Mouse (Mus musculus): ENCODE data around the gene D630003M21Rik.

D630003M21Rik gene

GRCm38 (mm10) chr2:158236698-158237097 lies 7.7 kb upstream of the D630003M21Rik start:
- no peak for DNase-seq (ENCODE audit: low spot score in 2 of 2)

GRCm38 (mm10) chr2:158233106-158233505 lies 4.1 kb upstream of the D630003M21Rik start:
- DNase-seq (ENCODE audit: low spot score in 2 of 2): no peak

- DNase-seq (ENCODE audit: low spot score in 2 of 2): no peak
Measured at GRCm38 (mm10) chr2:158232414-158232813, 3.4 kb upstream of the D630003M21Rik start.

GRCm38 (mm10) chr2:158231071-158231470 lies 2.0 kb upstream of the D630003M21Rik start:
- no peak for DNase-seq (ENCODE audit: low spot score in 2 of 2)

- no peak for DNase-seq (ENCODE audit: low spot score in 2 of 2)
Measured at GRCm38 (mm10) chr2:158230617-158231016, 1.6 kb upstream of the D630003M21Rik start.

GRCm38 (mm10) chr2:158229503-158229892 lies 476 bp upstream of the D630003M21Rik start:
- DNase-seq (ENCODE audit: low spot score in 2 of 2): no peak

GRCm38 (mm10) chr2:158225301-158225700 lies 3.7 kb downstream of the D630003M21Rik start:
- DNase-seq (ENCODE audit: low spot score in 2 of 2): peak in 1 of 2 experiments; percentile 51

- no peak for DNase-seq (ENCODE audit: low spot score in 2 of 2)
Measured at GRCm38 (mm10) chr2:158223497-158223896, 5.5 kb downstream of the D630003M21Rik start.

GRCm38 (mm10) chr2:158222664-158223063 lies 6.4 kb downstream of the D630003M21Rik start:
- peak in 1 of 2 experiments; percentile 44 for DNase-seq (ENCODE audit: low spot score in 2 of 2)

GRCm38 (mm10) chr2:158221446-158222084 lies 7.5 kb downstream of the D630003M21Rik start:
- no peak for DNase-seq (ENCODE audit: low spot score in 2 of 2)

- no peak for DNase-seq (ENCODE audit: low spot score in 2 of 2)
Measured at GRCm38 (mm10) chr2:158219562-158219961, 9.5 kb downstream of the D630003M21Rik start.

GRCm38 (mm10) chr2:158216510-158216909 lies 12.5 kb downstream of the D630003M21Rik start:
- DNase-seq (ENCODE audit: low spot score in 2 of 2): no peak

GRCm38 (mm10) chr2:158215283-158216117 lies 13.5 kb downstream of the D630003M21Rik start:
- peak in 1 of 2 experiments; percentile 42 for DNase-seq (ENCODE audit: low spot score in 2 of 2)

- DNase-seq (ENCODE audit: low spot score in 2 of 2): no peak
Measured at GRCm38 (mm10) chr2:158211764-158212471, 17.1 kb downstream of the D630003M21Rik start.

- DNase-seq (ENCODE audit: low spot score in 2 of 2): no peak
Measured at GRCm38 (mm10) chr2:158210958-158211357, 18.1 kb downstream of the D630003M21Rik start.

GRCm38 (mm10) chr2:158210503-158210902 lies 18.5 kb downstream of the D630003M21Rik start:
- peak in 1 of 2 experiments; percentile 62 for DNase-seq (ENCODE audit: low spot score in 2 of 2)

- no peak for DNase-seq (ENCODE audit: low spot score in 2 of 2)
Measured at GRCm38 (mm10) chr2:158209776-158210175, 19.2 kb downstream of the D630003M21Rik start.

- DNase-seq (ENCODE audit: low spot score in 2 of 2): peak; percentile 67 to 89
Measured at GRCm38 (mm10) chr2:158207848-158208247, 21.2 kb downstream of the D630003M21Rik start.

GRCm38 (mm10) chr2:158204114-158204513 lies 24.9 kb downstream of the D630003M21Rik start:
- DNase-seq (ENCODE audit: low spot score in 2 of 2): peak; percentile 81 to 88

- no peak for DNase-seq (ENCODE audit: low spot score in 2 of 2)
Measured at GRCm38 (mm10) chr2:158203686-158204085, 25.3 kb downstream of the D630003M21Rik start.

- DNase-seq (ENCODE audit: low spot score in 2 of 2): no peak
Measured at GRCm38 (mm10) chr2:158199281-158199680, 29.7 kb downstream of the D630003M21Rik start.

- DNase-seq (ENCODE audit: low spot score in 2 of 2): no peak
Measured at GRCm38 (mm10) chr2:158198861-158199260, 30.2 kb downstream of the D630003M21Rik start.
